Mouse (Mus musculus): ENCODE results near the gene Nod2. TPM values are rescaled to one million over a fixed set of nuclear protein-coding genes. Genes with fewer than 3 reads are reported as not detected.

Nod2 gene
- total RNA-seq (2021) = under 1 TPM; 0.66 to 0.73 TPM
- long read RNA-seq, experiment 1 = 0 reads
- long read RNA-seq, experiment 2 = 0 reads

- intact Hi-C loops (cut with DNase I; ENCODE audit: low total_unique reads) = no loop called here
Observed at GRCm38 (mm10) chr8:88646837-88647778, at the start of gene Nod2. Gene Nod2 (plus strand): TSS chr8:88647315.

GRCm38 (mm10) chr8:88598578-88598977, 48.5 kb upstream of the Nod2 start:
- intact Hi-C loops (cut with DNase I; ENCODE audit: low total_unique reads) = no loop called here

More at GRCm38 (mm10) chr8:88646837-88647778, at the start of gene Nod2:
- peak; percentile 81 for DNase-seq

GRCm38 (mm10) chr8:88599491-88599890, 47.6 kb upstream of the Nod2 start:
- intact Hi-C loops (cut with DNase I; ENCODE audit: low total_unique reads) = no loop called here
- no peak for DNase-seq

More at GRCm38 (mm10) chr8:88598578-88598977, 48.5 kb upstream of the Nod2 start:
- no peak for DNase-seq

GRCm38 (mm10) chr8:88603446-88603989, 43.6 kb upstream of the Nod2 start:
- intact Hi-C loops (cut with DNase I; ENCODE audit: low total_unique reads) = no loop called here
- no peak for DNase-seq

GRCm38 (mm10) chr8:88604065-88605038, 42.8 kb upstream of the Nod2 start:
- DNase-seq = peak; percentile 83
- intact Hi-C loops (cut with DNase I; ENCODE audit: low total_unique reads) = no loop called here

GRCm38 (mm10) chr8:88605361-88606040, 41.6 kb upstream of the Nod2 start:
- intact Hi-C loops (cut with DNase I; ENCODE audit: low total_unique reads) = no loop called here
- DNase-seq = no peak

GRCm38 (mm10) chr8:88609036-88609435, 38.1 kb upstream of the Nod2 start:
- intact Hi-C loops (cut with DNase I; ENCODE audit: low total_unique reads) = no loop called here
- no peak for DNase-seq

GRCm38 (mm10) chr8:88610271-88610670, 36.8 kb upstream of the Nod2 start:
- no peak for DNase-seq
- intact Hi-C loops (cut with DNase I; ENCODE audit: low total_unique reads) = loop anchor here (10.0 kb wide), 1 partner anchor 155 kb away; no protein-coding TSS in a partner anchor

GRCm38 (mm10) chr8:88614981-88615380, 32.1 kb upstream of the Nod2 start:
- intact Hi-C loops (cut with DNase I; ENCODE audit: low total_unique reads) = loop anchor here (10.0 kb wide), 1 partner anchor 160 kb away; no protein-coding TSS in a partner anchor

GRCm38 (mm10) chr8:88618612-88619011, 28.5 kb upstream of the Nod2 start:
- DNase-seq = no peak
- intact Hi-C loops (cut with DNase I; ENCODE audit: low total_unique reads) = loop anchor here (10.0 kb wide), 1 partner anchor 164 kb away; no protein-coding TSS in a partner anchor

More at GRCm38 (mm10) chr8:88614981-88615380, 32.1 kb upstream of the Nod2 start:
- no peak for DNase-seq

- DNase-seq = no peak
- intact Hi-C loops (cut with DNase I; ENCODE audit: low total_unique reads) = loop anchor here (10.0 kb wide), 1 partner anchor 165 kb away; no protein-coding TSS in a partner anchor
Observed at GRCm38 (mm10) chr8:88619513-88619912, 27.6 kb upstream of the Nod2 start.

GRCm38 (mm10) chr8:88620931-88621330, 26.2 kb upstream of the Nod2 start:
- intact Hi-C loops (cut with DNase I; ENCODE audit: low total_unique reads) = loop anchor here (5.0 to 10.0 kb wide), 2 partner anchors 259 to 356 kb away; partner anchors contain the start of gene Brd7
- DNase-seq = no peak

- DNase-seq = peak; percentile 60
- intact Hi-C loops (cut with DNase I; ENCODE audit: low total_unique reads) = loop anchor here (5.0 to 10.0 kb wide), 2 partner anchors 259 to 357 kb away; partner anchors contain the start of gene Brd7
Observed at GRCm38 (mm10) chr8:88621408-88621807, 25.7 kb upstream of the Nod2 start.

- intact Hi-C loops (cut with DNase I; ENCODE audit: low total_unique reads) = loop anchor here (5.0 to 10.0 kb wide), 2 partner anchors 261 to 359 kb away; partner anchors contain the start of gene Brd7
- DNase-seq = no peak
Observed at GRCm38 (mm10) chr8:88623351-88623750, 23.8 kb upstream of the Nod2 start.

- DNase-seq = no peak
- intact Hi-C loops (cut with DNase I; ENCODE audit: low total_unique reads) = loop anchor here (5.0 to 10.0 kb wide), 2 partner anchors 262 to 359 kb away; partner anchors contain the start of gene Brd7
Observed at GRCm38 (mm10) chr8:88624276-88624675, 22.8 kb upstream of the Nod2 start.

- intact Hi-C loops (cut with DNase I; ENCODE audit: low total_unique reads) = loop anchor here (10.0 kb wide), 1 partner anchor 362 kb away; no protein-coding TSS in a partner anchor
- DNase-seq = no peak
Observed at GRCm38 (mm10) chr8:88626433-88626832, 20.7 kb upstream of the Nod2 start.

GRCm38 (mm10) chr8:88626940-88627264, 20.2 kb upstream of the Nod2 start:
- no peak for DNase-seq
- intact Hi-C loops (cut with DNase I; ENCODE audit: low total_unique reads) = loop anchor here (10.0 kb wide), 1 partner anchor 362 kb away; no protein-coding TSS in a partner anchor
